Mouse (Mus musculus): ENCODE measurements at regions not wholly inside any gene's neighbourhood (a gene's known extent, or its start where the extent isn't known, plus 50 kb on each side); places are given as distances from the start of the nearest gene placed in this dataset.

DNA sequence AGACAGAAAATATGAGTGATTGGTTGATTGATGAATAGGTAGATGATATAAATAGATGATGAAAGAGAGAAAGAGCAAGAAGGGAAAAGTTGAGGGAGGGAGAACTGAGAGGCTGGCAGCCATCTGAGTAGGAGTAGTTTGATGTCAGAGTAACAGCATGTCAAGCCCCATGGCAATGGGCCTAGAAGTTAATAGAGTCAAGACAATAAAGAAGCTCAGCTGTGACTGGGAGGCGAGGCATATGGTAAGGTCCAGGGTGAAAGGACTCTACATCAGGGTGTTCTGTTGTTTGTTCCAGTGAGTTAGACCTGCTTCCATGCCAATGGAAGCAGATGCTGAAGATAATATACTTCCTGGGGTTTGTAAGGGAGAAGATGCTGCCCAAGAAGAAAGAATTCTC is 456.7 kb upstream of the Id2 start:
- Histone ChIP-seq H3K4me3 (replicated peaks; ENCODE audit: low read length) (no peak overlapping the region), H3K36me3 (ENCODE audit: insufficient read depth, low read length) (no peaks in the 10 kb centered on the region), H3K27me3 (ENCODE audit: insufficient read depth, low read length) (no peaks in the 10 kb centered on the region), H3K9me3 (ENCODE audit: low read length) (no peaks in the 10 kb centered on the region), H3K4me1 (replicated peaks; ENCODE audit: low read depth, low read length) (no peaks in the 10 kb centered on the region)
- TF ChIP-seq POU5F1 (IDR thresholded peaks at IDR 0.05; ENCODE audit: borderline replicate concordance, low read length) (no peak), CTCF (conservative IDR thresholded peaks at IDR 0.05; ENCODE audit: low read length) (no peak), NANOG (IDR thresholded peaks at IDR 0.05; ENCODE audit: borderline replicate concordance, low read length) (no peak)

DNA sequence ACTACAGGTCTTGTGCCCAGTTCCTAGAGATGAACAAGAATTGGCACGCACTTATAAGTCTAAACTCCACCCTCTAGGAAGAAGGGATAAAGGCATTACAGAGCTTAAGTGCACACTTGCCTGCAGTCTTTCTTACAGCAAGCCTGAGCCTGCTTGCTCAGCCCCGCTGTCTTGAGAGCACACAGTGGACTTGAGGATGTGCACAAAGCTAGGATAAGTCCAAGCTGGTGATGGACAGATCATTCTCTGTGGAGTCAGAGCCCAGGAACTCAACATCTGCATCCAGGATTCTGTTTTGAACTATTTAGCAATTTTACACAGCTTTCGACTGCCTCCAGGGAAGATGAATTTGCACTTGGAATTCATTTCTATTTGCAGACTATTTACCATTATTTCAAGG is 452.8 kb upstream of the Id2 start:
- Histone ChIP-seq H3K4me1 (replicated peaks; ENCODE audit: low read depth, low read length) (no peaks in the 10 kb centered on the region), H3K9me3 (ENCODE audit: low read length) (no peaks in the 10 kb centered on the region), H3K27me3 (ENCODE audit: insufficient read depth, low read length) (no peaks in the 10 kb centered on the region), H3K36me3 (ENCODE audit: insufficient read depth, low read length) (no peaks in the 10 kb centered on the region), H3K4me3 (replicated peaks; ENCODE audit: low read length) (no peak overlapping the region)
- TF ChIP-seq NANOG (IDR thresholded peaks at IDR 0.05; ENCODE audit: borderline replicate concordance, low read length) (no peak), CTCF (conservative IDR thresholded peaks at IDR 0.05; ENCODE audit: low read length) (no peak), POU5F1 (IDR thresholded peaks at IDR 0.05; ENCODE audit: borderline replicate concordance, low read length) (no peak)

DNA sequence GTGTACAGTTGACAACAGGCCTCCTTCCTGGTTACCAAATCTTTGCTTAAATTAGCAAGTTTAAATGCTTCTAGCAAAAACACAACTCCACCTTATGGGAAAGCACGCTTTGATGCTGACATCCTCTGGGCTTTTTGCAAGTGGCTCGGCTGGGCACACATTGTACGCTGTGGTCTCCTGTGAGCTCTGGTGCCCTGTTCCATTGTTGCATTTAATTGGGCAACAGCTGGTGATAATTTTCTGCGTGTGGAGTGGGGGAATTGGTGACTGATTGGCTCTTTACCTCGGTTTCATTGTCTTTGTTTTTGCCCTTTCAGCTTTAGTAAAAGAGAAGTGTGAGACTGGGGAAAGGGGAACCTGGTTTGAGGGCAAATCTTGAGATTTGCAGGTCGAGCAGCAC is 447.3 kb upstream of the Id2 start:
- Histone ChIP-seq H3K9me3 (ENCODE audit: low read length) (no peaks in the 10 kb centered on the region), H3K4me3 (replicated peaks; ENCODE audit: low read length) (no peak overlapping the region), H3K4me1 (replicated peaks; ENCODE audit: low read depth, low read length) (no peaks in the 10 kb centered on the region), H3K27me3 (ENCODE audit: insufficient read depth, low read length) (no peaks in the 10 kb centered on the region), H3K36me3 (ENCODE audit: insufficient read depth, low read length) (no peaks in the 10 kb centered on the region)
- TF ChIP-seq POU5F1 (IDR thresholded peaks at IDR 0.05; ENCODE audit: borderline replicate concordance, low read length) (no peak), NANOG (IDR thresholded peaks at IDR 0.05; ENCODE audit: borderline replicate concordance, low read length) (no peak), CTCF (conservative IDR thresholded peaks at IDR 0.05; ENCODE audit: low read length) (no peak)

DNA sequence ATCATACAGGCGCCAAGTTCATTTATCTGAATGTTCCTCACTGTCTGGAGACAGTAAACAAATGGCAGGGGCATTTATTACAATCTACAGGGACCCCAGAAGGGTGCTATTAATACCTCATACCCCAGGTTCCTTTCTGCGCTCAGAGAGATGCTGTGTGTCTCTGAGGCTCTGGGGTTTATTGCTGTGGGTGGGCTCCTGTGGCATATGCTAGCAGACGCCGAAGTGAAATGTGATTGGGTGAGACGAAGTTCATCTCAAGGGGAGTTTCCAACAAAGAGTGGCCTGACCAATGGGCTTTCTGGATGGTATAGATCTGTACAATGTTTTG is 437.6 kb upstream of the Id2 start:
- Histone ChIP-seq H3K9me3 (ENCODE audit: low read length) (no peaks in the 10 kb centered on the region), H3K4me1 (replicated peaks; ENCODE audit: low read depth, low read length) (no peaks in the 10 kb centered on the region), H3K4me3 (replicated peaks; ENCODE audit: low read length) (no peak overlapping the region), H3K27me3 (ENCODE audit: insufficient read depth, low read length) (no peaks in the 10 kb centered on the region), H3K36me3 (ENCODE audit: insufficient read depth, low read length) (no peaks in the 10 kb centered on the region)
- TF ChIP-seq POU5F1 (IDR thresholded peaks at IDR 0.05; ENCODE audit: borderline replicate concordance, low read length) = no peak
- TF ChIP-seq CTCF (conservative IDR thresholded peaks at IDR 0.05; ENCODE audit: low read length) = no peak
- no peak for TF ChIP-seq NANOG (IDR thresholded peaks at IDR 0.05; ENCODE audit: borderline replicate concordance, low read length)

DNA sequence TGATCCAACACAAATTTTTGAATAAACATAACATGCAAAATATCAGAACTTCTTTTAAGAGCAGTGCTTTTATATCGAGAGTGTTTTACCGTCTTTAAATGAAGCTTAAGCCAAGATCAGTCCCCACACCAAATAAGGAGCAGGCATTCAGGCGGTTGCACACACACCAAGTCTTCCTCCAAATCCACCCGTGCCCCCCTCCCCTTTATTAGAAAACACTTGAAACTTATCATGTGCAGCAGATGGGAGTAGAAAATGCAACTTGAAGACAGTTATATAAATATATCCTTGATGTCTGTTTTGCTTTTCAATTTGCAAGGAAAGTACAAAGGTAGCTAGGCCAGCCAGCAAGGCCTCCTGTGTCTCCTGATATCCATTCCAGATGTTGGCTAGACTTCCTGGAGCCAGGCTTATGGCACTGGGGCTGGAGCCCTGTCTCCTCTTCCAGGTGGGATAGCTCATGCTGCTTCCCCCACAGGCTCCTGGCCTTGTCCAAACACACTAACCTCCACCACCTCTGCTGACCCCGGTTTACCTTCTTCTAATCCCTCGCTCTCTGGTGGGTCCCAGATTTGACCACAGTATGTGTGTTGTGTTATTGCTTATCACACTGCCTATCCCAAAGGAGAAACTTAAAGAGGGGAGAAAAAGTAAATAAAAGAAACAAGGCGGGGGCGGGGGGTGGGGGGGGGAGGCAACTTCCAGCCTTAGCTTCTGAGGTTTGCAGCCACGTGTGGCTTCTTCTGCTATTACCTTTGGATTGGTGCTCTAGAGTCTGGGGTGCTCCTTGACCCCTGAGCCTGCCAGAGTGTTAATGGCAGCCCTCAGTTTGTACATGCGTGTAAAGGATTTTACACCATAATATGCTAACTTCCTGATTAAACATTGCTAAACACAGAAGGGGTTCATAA is 437.0 kb upstream of the Id2 start:
- TF ChIP-seq NANOG (IDR thresholded peaks at IDR 0.05; ENCODE audit: borderline replicate concordance, low read length) = no peak
- no peak for TF ChIP-seq POU5F1 (IDR thresholded peaks at IDR 0.05; ENCODE audit: borderline replicate concordance, low read length)
- no peak for TF ChIP-seq CTCF (conservative IDR thresholded peaks at IDR 0.05; ENCODE audit: low read length)
- H3K4me3 ChIP-seq (replicated peaks; ENCODE audit: low read length) = no peak overlapping the region
- H3K36me3 ChIP-seq (ENCODE audit: insufficient read depth, low read length) = no peaks in the 10 kb centered on the region
- H3K9me3 ChIP-seq (ENCODE audit: low read length) = no peaks in the 10 kb centered on the region
- no peaks in the 10 kb centered on the region for H3K4me1 ChIP-seq (replicated peaks; ENCODE audit: low read depth, low read length)
- no peaks in the 10 kb centered on the region for H3K27me3 ChIP-seq (ENCODE audit: insufficient read depth, low read length)

DNA sequence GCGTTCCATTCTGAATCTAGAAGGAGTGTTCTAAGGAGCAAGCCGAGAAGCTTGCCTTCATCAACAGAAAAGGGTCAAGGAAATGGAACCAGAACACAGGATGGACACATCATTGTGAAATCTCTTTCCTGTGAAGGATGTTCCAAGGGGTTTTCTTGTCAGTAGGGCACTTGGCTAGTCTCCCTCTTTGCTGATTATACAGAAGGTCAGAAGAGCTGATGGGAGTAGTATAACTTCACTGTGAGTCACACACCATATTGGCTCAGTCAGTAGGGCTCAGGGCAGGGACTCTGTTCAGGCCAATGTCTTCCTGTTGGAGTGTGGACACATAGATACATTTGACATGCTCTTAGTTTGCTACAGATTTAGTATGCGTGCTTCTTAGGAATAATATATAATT is 433.5 kb upstream of the Id2 start:
- H3K36me3 ChIP-seq (ENCODE audit: insufficient read depth, low read length) = no peaks in the 10 kb centered on the region
- no peaks in the 10 kb centered on the region for H3K4me1 ChIP-seq (replicated peaks; ENCODE audit: low read depth, low read length)
- TF ChIP-seq CTCF (conservative IDR thresholded peaks at IDR 0.05; ENCODE audit: low read length) (no peak), NANOG (IDR thresholded peaks at IDR 0.05; ENCODE audit: borderline replicate concordance, low read length) (no peak), POU5F1 (IDR thresholded peaks at IDR 0.05; ENCODE audit: borderline replicate concordance, low read length) (no peak)
- no peaks in the 10 kb centered on the region for H3K27me3 ChIP-seq (ENCODE audit: insufficient read depth, low read length)
- no peaks in the 10 kb centered on the region for H3K9me3 ChIP-seq (ENCODE audit: low read length)
- no peak overlapping the region for H3K4me3 ChIP-seq (replicated peaks; ENCODE audit: low read length)

DNA sequence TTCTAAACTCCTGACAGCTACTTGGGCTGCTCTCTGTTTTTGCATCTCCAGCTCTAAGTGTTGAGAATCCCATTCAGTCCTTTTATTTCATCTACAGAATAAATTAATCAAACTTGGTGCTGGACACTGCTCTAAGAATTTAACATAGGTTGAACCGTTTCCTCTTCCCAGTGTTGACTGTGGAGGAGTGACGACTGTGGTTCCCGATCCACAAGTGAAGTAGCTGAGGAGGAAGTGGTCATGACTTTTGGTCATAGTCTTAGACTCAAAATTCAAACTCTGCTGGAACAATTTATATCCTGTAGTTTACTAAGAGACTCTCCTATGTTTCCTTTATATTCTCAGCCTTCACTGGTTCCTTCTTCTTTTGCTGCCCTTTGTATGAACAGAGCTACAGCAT is 432.6 kb upstream of the Id2 start:
- Histone ChIP-seq H3K36me3 (ENCODE audit: insufficient read depth, low read length) (no peaks in the 10 kb centered on the region), H3K4me1 (replicated peaks; ENCODE audit: low read depth, low read length) (no peaks in the 10 kb centered on the region), H3K27me3 (ENCODE audit: insufficient read depth, low read length) (no peaks in the 10 kb centered on the region), H3K4me3 (replicated peaks; ENCODE audit: low read length) (no peak overlapping the region), H3K9me3 (ENCODE audit: low read length) (no peaks in the 10 kb centered on the region)
- no peak for TF ChIP-seq CTCF (conservative IDR thresholded peaks at IDR 0.05; ENCODE audit: low read length)
- TF ChIP-seq POU5F1 (IDR thresholded peaks at IDR 0.05; ENCODE audit: borderline replicate concordance, low read length) = no peak
- no peak for TF ChIP-seq NANOG (IDR thresholded peaks at IDR 0.05; ENCODE audit: borderline replicate concordance, low read length)

DNA sequence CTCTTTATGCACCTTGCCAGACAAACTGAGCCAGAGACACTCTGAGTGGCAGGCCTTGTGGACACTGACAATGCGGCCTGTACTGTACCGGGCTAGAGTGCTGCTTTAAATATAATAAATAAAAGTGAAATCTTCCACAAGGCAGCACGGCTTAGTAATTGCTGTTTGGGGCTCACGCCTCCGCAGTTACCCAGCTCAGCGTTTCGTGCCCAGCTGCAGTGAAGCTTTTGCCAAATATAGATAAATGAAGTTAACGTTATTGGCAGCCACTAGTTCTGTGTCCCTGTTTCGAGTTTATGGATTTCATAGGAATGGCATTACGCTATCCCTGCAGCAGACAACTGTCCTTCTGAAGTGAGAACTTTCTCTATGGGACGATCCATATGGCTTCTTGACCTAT is 429.7 kb upstream of the Id2 start:
- Histone ChIP-seq H3K9me3 (ENCODE audit: low read length) (peaks cover 13% of the 10 kb centered on the region), H3K27me3 (ENCODE audit: insufficient read depth, low read length) (no peaks in the 10 kb centered on the region)
- TF ChIP-seq POU5F1 (IDR thresholded peaks at IDR 0.05; ENCODE audit: borderline replicate concordance, low read length) (no peak), NANOG (IDR thresholded peaks at IDR 0.05; ENCODE audit: borderline replicate concordance, low read length) (no peak), CTCF (conservative IDR thresholded peaks at IDR 0.05; ENCODE audit: low read length) (no peak)

DNA sequence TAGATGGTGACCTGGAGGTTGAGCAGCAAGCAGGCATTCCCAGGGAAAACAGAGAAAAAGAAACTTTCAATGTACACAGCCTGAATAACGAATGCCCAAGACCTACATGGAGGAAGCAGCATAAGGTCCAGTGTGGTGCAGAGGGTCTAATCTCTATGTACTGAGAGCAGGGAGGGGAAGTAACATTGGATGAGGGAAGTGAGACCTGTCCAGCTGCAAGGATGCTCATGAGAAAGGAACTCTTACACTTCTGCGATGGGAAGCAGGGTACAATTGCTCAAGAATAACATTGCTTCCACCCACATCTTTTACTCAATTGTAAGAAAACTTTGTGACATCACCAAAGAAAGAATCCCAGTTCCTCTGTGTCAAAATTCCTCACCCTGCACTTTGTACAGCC is 419.8 kb upstream of the Id2 start:
- H3K4me3 ChIP-seq (replicated peaks; ENCODE audit: low read length) = no peak overlapping the region
- H3K27me3 ChIP-seq (ENCODE audit: insufficient read depth, low read length) = no peaks in the 10 kb centered on the region
- H3K4me1 ChIP-seq (replicated peaks; ENCODE audit: low read depth, low read length) = no peaks in the 10 kb centered on the region
- TF ChIP-seq CTCF (conservative IDR thresholded peaks at IDR 0.05; ENCODE audit: low read length) (no peak), NANOG (IDR thresholded peaks at IDR 0.05; ENCODE audit: borderline replicate concordance, low read length) (no peak), POU5F1 (IDR thresholded peaks at IDR 0.05; ENCODE audit: borderline replicate concordance, low read length) (no peak)
- H3K9me3 ChIP-seq (ENCODE audit: low read length) = no peaks in the 10 kb centered on the region
- no peaks in the 10 kb centered on the region for H3K36me3 ChIP-seq (ENCODE audit: insufficient read depth, low read length)

More for the DNA sequence above, 429.7 kb upstream of the Id2 start:
- Histone ChIP-seq H3K4me3 (replicated peaks; ENCODE audit: low read length) (no peak overlapping the region), H3K4me1 (replicated peaks; ENCODE audit: low read depth, low read length) (no peaks in the 10 kb centered on the region), H3K36me3 (ENCODE audit: insufficient read depth, low read length) (no peaks in the 10 kb centered on the region)
